Mouse (Mus musculus) megakaryocyte, embryonic 14.5 days (primary cell): ENCODE data around the gene Edem1.

Source experiments
- FLI1 ChIP-seq: IDR thresholded peaks from 2 replicates; pipeline ENCODE4 v1.6.1; 2012; ENCODE audit warnings: low read length, inconsistent platforms, mixed read lengths
- GATA1 ChIP-seq: IDR thresholded peaks from 3 replicates; pipeline ENCODE4 v1.6.1; 2012; ENCODE audit warnings: mixed read lengths, low read length, inconsistent platforms, borderline replicate concordance

GRCm38 (mm10) chr6:108810237-108810636, 18.2 kb upstream of the Edem1 start:
- no peak for TF ChIP-seq FLI1
- no peak for TF ChIP-seq GATA1
